Mouse (Mus musculus): ENCODE results near the gene Osbpl6. TPM values are rescaled to one million over a fixed set of nuclear protein-coding genes. Genes with fewer than 3 reads are reported as not detected.

Osbpl6 gene
- polyA plus RNA-seq (2016; fragmentation: Nextera tagmentation; extraction: Ambion mirVana), result 10.4 and 11.5 TPM in 2 replicates

DNA sequence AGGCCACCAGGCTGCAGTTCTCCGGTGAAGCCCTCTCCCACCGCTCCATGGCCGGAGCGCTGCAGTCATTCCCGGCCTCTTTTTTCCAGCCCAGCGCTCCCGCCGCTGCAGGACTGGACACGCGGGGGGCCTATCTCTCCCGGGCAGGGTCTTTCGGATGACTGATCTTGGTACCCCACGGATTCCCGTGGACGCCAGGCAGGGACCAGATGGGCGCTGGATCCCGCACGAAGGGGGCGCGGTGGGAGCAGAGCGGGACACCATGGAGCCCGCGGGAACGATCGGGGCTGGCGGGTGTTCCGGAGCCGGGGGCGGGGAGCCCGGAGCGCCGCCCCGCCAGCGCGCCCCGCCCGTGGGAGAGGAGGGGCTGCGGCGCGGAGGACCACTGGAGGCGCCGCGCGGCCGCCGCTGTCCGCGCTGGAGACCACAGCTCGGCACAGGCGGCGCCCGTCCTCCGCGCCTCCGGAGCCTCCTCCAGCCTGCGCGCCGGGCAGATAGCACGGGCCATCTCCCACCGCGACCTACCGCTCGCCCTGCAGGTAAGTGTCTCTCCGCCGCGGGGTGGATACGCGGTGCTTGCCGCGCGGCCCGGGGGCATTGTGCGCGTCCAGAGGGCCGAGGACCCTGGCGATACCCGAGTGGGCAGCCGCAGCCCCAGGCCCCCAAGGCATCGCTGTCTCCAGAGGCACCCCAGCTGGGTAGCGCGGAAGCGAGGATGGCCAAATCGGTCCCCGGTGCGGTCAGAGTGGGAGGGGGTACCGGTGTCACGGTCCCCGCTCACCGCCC lies at the start of gene Osbpl6:
TSS of gene Osbpl6 (plus strand) at position 358 of the 786 bp plus-strand sequence.
- Histone ChIP-seq H3K9me3 (no peaks in the 10 kb centered on the region), H3K4me3 (peak within 1 kb of the TSS; percentile 92), H3K27me3 (ENCODE audit: poor library complexity, severe bottlenecking) (peaks cover 74% of the 10 kb centered on the region), H3K4me1 (peaks cover 23% of the 10 kb centered on the region), H3K27ac (peak within 1 kb of the TSS; percentile 87), H3K36me3 (replicated peaks) (no peaks in the 10 kb centered on the region)
- WGBS, result under 1% methylated on average over 86 of the region's 89 CpGs
- peak; percentile 70 for DNase-seq (ENCODE audit: extremely low spot score, low spot score)

DNA sequence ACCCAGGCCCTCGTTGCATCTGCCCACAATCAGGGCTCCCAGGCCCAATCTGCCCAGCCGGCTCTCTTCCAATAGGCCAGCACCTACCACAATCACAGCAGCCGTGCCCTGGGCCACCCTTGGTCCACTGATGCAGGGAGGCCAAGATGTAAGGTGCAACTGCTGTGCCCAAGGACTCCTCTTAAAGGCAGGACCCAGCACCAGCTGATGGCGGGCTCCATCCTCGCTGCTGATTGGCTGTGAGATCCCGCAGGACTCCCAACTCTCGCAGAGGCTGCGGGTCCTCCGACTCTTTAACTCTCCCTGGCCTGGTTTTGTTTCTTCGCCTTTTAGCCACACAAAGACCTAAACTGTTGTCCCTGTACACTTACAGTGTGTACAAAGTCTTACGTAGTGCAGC lies 46.1 kb upstream of the Osbpl6 start, which contains the start of gene Cyct:
TSS of gene Cyct (minus strand) at position 225 of the 400 bp plus-strand sequence.
- Histone ChIP-seq H3K4me1 (no peaks in the 10 kb centered on the region), H3K27me3 (ENCODE audit: poor library complexity, severe bottlenecking) (no peaks in the 10 kb centered on the region), H3K9me3 (no peaks in the 10 kb centered on the region), H3K4me3 (no peak within 1 kb of the TSS), H3K27ac (no peak within 1 kb of the TSS), H3K36me3 (replicated peaks) (no peaks in the 10 kb centered on the region)
- 91% methylated on average over 11 of the region's 11 CpGs for WGBS
- DNase-seq (ENCODE audit: extremely low spot score, low spot score), result no peak

DNA sequence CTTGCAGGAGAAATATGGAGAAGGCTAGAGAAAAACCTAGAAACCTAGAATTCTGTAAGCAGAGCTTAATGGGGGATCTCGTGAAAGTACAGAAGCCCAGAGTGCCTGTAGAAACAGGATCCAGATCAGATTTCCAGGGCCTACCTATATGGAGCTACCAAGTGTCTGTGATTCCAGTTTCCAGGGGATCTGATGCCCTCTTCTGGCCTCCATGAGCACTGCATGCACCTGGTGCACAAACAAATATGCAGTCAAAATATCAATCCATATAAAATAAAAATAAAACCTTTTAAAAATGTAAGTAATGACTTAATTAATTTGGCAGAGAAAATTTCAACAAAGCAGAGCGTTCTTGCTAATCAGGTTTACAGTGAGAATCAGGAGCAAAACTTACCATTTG lies 44.2 kb upstream of the Osbpl6 start:
- no peaks in the 10 kb centered on the region for H3K9me3 ChIP-seq
- no peak overlapping the region for H3K4me3 ChIP-seq
- H3K4me1 ChIP-seq, result no peaks in the 10 kb centered on the region
- no peak overlapping the region for H3K27ac ChIP-seq
- no peak for DNase-seq (ENCODE audit: extremely low spot score, low spot score)
- 55% methylated on average over 2 of the region's 2 CpGs for WGBS
- no peaks in the 10 kb centered on the region for H3K36me3 ChIP-seq (replicated peaks)
- no peaks in the 10 kb centered on the region for H3K27me3 ChIP-seq (ENCODE audit: poor library complexity, severe bottlenecking)

DNA sequence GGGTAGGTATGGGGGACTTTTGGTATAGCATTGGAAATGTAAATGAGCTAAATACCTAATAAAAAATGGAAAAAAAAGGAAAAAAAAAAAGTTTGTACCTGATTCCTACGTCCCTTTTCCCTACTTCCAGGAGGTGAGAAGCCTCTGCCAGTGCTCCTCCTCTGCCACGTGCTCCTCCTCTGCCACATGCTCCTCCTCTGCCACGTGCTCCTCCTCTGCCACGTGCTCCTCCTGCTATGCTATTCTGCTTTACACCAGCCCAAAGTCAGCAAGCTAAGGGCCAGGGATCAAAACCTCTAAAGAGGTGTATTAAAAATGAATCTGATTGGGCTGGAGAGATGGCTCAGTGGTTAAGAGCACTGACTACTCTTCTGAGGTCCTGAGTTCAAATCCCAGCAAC lies 40.5 kb upstream of the Osbpl6 start:
- Histone ChIP-seq H3K27me3 (ENCODE audit: poor library complexity, severe bottlenecking) (no peaks in the 10 kb centered on the region), H3K4me3 (no peak overlapping the region), H3K27ac (no peak overlapping the region), H3K9me3 (no peaks in the 10 kb centered on the region), H3K4me1 (peaks cover 4% of the 10 kb centered on the region), H3K36me3 (replicated peaks) (no peaks in the 10 kb centered on the region)
- DNase-seq (ENCODE audit: extremely low spot score, low spot score), result no peak
- WGBS, result 78% methylated on average over 4 of the region's 4 CpGs

DNA sequence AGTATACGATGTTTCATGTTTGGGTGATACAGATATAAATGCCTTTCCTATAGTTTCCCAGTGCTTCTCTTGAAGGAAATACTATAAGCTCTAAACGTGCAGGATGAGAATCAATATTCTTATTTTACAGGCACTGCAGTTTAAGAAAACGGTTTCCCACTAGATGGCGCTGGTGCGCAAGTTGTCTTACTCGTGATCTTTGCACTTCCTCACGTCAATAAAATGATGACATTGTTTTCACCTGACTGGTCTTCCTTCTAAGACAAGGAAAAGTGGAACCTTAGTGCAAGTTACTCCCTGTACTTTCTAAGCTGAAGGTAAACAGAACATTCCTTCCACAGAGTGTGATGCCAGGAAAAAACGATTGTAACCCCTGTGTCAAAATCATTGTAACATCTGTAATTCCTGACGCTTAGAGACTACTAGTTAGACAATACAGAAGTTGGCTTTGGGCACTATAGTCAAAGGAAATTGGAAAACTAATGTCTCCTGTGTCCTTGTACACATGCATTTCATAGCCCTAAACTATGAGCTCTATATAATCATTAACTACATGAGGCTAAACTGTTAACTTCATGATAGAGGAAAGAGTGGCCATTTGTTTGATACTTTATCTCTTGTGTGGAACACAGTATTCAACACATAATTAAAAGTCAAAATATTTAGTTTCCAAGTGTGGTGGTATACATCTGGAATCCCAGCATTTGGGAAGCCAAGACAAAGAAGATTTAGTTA lies 39.0 kb upstream of the Osbpl6 start:
- 20% methylated on average over 9 of the region's 9 CpGs for WGBS
- H3K36me3 ChIP-seq (replicated peaks), result peaks cover 8% of the 10 kb centered on the region

DNA sequence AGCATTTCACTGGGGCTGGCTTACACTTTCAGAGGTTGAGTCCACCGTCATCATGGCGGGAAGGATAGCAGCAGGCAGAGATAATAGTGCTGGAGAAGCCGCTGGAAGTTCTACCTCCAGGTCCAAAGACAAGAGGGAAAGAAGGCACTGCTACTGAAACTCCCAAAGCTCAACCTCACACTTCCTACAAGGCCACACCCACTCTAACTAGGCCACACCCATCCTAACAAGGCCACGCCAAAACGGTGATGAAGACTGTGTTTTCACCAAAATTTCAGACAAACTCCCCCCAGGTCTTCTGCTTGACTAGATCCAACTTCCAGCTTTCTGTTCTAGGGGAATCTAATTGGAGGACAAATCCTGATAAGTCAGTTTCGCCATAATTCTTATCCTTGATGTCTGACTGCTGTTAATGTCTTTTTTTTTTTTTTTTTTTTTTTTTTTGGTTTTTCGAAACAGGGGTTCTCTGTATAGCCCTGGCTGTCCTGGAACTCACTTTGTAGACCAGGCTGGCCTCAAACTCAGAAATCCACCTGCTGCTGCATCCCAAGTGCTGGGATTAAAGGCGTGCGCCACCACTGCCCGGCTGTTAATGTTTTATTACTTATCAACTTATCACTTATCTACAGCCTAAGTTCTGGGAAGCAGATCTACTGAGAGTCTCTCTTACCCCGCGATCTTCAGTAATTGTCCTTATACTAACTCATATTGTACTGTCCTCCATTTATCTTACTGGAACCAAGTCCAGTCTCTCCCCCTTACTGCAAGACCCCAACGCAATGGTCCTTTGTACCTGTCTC lies 37.2 kb upstream of the Osbpl6 start:
- H3K4me3 ChIP-seq, result no peak overlapping the region
- H3K36me3 ChIP-seq (replicated peaks), result peaks cover 24% of the 10 kb centered on the region
- no peaks in the 10 kb centered on the region for H3K9me3 ChIP-seq
- DNase-seq (ENCODE audit: extremely low spot score, low spot score), result no peak
- H3K27ac ChIP-seq, result no peak overlapping the region
- peaks cover 13% of the 10 kb centered on the region for H3K4me1 ChIP-seq
- 74% methylated on average over 13 of the region's 13 CpGs for WGBS
- H3K27me3 ChIP-seq (ENCODE audit: poor library complexity, severe bottlenecking), result no peaks in the 10 kb centered on the region

More for the DNA sequence above, 39.0 kb upstream of the Osbpl6 start:
- Histone ChIP-seq H3K27me3 (ENCODE audit: poor library complexity, severe bottlenecking) (no peaks in the 10 kb centered on the region), H3K4me1 (peaks cover 13% of the 10 kb centered on the region), H3K4me3 (no peak overlapping the region), H3K9me3 (no peaks in the 10 kb centered on the region), H3K27ac (no peak overlapping the region)
- DNase-seq (ENCODE audit: extremely low spot score, low spot score), result peak; percentile 59

DNA sequence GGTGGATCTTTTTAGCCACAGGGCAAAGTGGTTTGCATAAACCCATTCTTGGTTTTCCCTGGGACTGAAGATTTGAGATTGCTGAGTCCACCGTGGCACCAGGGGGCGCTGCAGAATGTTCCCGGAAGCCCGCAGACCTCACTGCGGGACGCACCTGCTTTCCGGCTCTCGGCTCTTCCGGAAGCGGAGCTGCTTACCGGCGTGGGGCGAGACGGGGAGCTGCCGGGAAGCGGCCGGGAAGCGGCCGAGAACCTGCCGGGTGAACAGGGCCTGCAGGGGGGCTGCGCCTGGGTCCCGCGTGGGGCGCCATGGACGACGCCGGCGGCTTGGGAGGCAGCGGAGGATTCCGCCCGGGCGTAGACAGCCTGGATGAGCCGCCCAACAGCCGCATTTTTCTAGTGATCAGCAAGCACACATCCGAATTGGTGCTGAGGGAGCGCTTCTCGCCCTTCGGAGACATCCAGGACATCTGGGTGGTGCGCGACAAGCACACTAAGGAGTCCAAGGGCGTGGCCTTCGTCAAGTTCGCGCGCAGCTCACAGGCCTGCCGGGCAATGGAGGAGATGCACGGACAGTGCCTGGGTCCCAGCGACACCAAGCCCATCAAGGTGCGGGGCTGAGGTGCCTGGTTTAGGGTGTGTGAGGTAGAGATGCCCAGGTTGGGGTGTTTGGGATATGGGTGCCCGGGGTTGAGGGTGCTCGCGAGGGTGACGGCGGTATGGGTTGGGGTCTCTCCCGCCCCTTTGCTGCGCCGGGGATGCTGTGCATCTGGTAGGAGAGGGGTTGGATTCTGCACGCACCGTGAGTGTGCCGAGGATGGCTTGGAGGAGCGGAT lies 36.3 kb upstream of the Osbpl6 start, which contains the start of gene Rbm45:
TSS of gene Rbm45 (plus strand) at position 164 of the 835 bp plus-strand sequence.
- H3K9me3 ChIP-seq, result no peaks in the 10 kb centered on the region
- DNase-seq (ENCODE audit: extremely low spot score, low spot score), result peak; percentile 82
- H3K27me3 ChIP-seq (ENCODE audit: poor library complexity, severe bottlenecking), result no peaks in the 10 kb centered on the region
- WGBS, result 0% methylated on average over 61 of the region's 61 CpGs
- H3K36me3 ChIP-seq (replicated peaks), result peaks cover 34% of the 10 kb centered on the region
- H3K4me3 ChIP-seq, result peak within 1 kb of the TSS; percentile 98
- peaks cover 13% of the 10 kb centered on the region for H3K4me1 ChIP-seq
- H3K27ac ChIP-seq, result peak within 1 kb of the TSS; percentile 93

DNA sequence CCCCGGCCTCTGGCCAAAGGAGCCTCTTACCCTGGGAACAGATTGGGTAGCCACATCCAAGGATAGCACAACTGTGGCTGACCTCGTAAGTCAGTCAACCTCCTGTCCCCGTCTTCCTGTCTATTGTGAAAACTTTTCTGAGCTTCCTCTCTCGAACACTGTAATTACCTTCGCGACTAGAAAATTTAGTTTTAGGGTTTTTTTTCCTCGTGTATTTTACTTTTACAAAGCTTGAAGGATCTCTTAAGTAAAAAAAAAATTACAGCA lies 35.7 kb upstream of the Osbpl6 start:
- Histone ChIP-seq H3K4me3 (peak overlapping the region; percentile 98), H3K9me3 (no peaks in the 10 kb centered on the region), H3K36me3 (replicated peaks) (peaks cover 40% of the 10 kb centered on the region), H3K27ac (peak overlapping the region; percentile 93), H3K4me1 (peaks cover 13% of the 10 kb centered on the region), H3K27me3 (ENCODE audit: poor library complexity, severe bottlenecking) (no peaks in the 10 kb centered on the region)
- 4% methylated on average over 7 of the region's 7 CpGs for WGBS
- no peak for DNase-seq (ENCODE audit: extremely low spot score, low spot score)

DNA sequence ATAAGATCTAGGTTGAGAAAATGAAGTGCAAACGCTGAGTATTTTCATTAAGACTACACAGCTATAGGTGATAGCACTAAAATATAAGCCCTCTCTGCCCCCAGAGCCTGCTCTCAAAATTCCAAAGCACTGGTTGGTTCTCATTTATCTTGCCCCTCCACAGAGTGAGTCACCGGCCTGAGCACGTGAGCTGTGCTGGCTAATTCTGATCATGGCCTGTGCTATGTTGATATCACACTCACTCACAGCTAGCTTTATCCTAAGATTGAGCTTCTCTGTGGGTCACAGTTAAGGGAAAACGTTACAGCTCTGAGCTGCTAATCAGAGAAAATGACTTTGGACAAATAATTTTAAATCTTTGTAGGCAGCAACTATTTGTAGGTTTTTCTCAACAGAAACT lies 34.1 kb upstream of the Osbpl6 start:
- peaks cover 54% of the 10 kb centered on the region for H3K36me3 ChIP-seq (replicated peaks)
- no peaks in the 10 kb centered on the region for H3K9me3 ChIP-seq
- no peak overlapping the region for H3K4me3 ChIP-seq
- no peaks in the 10 kb centered on the region for H3K27me3 ChIP-seq (ENCODE audit: poor library complexity, severe bottlenecking)
- 90% methylated on average over 4 of the region's 4 CpGs for WGBS
- DNase-seq (ENCODE audit: extremely low spot score, low spot score), result no peak
- H3K27ac ChIP-seq, result no peak overlapping the region
- H3K4me1 ChIP-seq, result peaks cover 13% of the 10 kb centered on the region

DNA sequence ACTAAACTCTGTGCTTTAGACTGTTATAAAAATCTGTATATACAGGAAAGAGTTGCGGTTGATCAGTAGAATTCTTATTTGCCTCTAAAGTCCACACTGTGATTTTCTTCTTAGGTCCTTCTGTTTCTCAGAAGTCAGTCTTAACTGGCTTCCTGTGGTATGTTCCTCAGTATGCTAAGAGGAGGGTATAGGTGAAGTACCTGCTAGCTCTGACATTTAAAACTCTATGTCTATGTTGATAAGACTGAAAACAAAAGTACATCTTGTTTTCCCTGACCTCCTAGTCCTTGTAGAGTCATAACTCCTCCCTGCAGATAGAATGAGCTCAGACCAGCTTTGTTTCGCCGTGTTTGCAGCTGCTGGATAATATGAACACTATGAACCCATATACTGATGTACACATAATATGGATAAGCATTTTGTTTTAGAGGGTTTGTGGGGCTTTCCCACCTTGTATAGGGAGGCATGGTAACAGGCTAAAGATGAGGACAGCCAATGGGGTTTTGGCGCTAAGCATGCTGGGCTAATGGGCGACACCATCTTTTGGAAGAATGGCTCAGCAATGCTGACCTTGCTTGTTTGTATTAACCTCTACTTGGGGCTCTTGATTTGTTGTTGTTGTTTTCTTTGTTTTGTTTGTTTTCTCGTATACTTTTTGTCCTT lies 31.6 kb upstream of the Osbpl6 start:
- 97% methylated on average over 6 of the region's 6 CpGs for WGBS
- no peaks in the 10 kb centered on the region for H3K9me3 ChIP-seq

DNA sequence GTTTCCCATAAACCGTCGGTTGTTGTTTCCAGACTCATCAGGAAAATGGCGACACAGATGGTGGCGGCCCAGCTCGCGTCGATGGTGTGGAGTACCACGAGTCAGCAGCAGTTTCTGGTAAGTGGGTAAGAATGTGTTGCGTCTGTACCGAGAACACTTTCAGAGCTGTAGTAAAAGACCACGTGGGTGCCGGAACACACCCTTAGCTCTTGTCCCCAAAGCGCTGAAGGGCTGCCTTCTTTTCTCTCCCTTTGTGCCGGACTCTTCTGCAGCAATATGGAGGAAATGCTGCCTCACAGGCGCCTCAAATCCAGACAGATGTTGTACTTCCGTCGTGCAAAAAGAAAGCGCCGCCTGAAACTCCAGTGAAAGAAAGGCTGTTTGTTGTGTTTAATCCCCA lies 27.7 kb upstream of the Osbpl6 start:
- H3K36me3 ChIP-seq (replicated peaks), result peaks cover 98% of the 10 kb centered on the region
- no peaks in the 10 kb centered on the region for H3K4me1 ChIP-seq
- 96% methylated on average over 19 of the region's 19 CpGs for WGBS

More for the DNA sequence above, 31.6 kb upstream of the Osbpl6 start:
- H3K36me3 ChIP-seq (replicated peaks), result peaks cover 78% of the 10 kb centered on the region
- peaks cover 13% of the 10 kb centered on the region for H3K4me1 ChIP-seq
- no peak for DNase-seq (ENCODE audit: extremely low spot score, low spot score)
- no peaks in the 10 kb centered on the region for H3K27me3 ChIP-seq (ENCODE audit: poor library complexity, severe bottlenecking)
- H3K4me3 ChIP-seq, result no peak overlapping the region
- no peak overlapping the region for H3K27ac ChIP-seq

DNA sequence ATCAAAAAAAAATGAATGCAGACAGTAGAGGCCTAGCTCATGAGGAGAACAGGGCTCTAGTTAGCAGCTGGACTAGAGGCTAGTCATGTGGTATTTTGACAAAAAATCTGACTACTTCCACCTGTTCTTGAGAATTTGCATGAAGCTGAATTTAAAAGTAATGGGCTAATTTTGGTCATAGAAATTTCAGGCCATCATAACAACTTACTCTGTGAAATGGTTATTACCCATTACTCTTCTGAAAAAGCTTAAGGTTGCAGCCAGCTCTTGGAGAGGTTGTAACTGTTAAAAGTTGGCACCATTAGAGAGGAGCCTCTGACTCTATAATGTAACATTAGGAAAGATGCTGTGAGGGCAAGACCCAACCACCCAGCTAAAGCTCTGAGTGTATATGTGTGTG lies 19.8 kb upstream of the Osbpl6 start:
- Histone ChIP-seq H3K27me3 (ENCODE audit: poor library complexity, severe bottlenecking) (no peaks in the 10 kb centered on the region), H3K4me3 (no peak overlapping the region), H3K9me3 (no peaks in the 10 kb centered on the region), H3K27ac (no peak overlapping the region), H3K4me1 (no peaks in the 10 kb centered on the region), H3K36me3 (replicated peaks) (peaks cover 66% of the 10 kb centered on the region)
- DNase-seq (ENCODE audit: extremely low spot score, low spot score), result no peak

More for the DNA sequence above, 27.7 kb upstream of the Osbpl6 start:
- H3K4me3 ChIP-seq, result no peak overlapping the region
- no peaks in the 10 kb centered on the region for H3K27me3 ChIP-seq (ENCODE audit: poor library complexity, severe bottlenecking)
- no peak overlapping the region for H3K27ac ChIP-seq
- no peak for DNase-seq (ENCODE audit: extremely low spot score, low spot score)
- H3K9me3 ChIP-seq, result no peaks in the 10 kb centered on the region

Measured in forebrain, embryonic 10.5 days (tissue).